21 mouse cellular contexts compared by ENCODE assay signal in genomic region chr9:47612894-47613412, GRCm38 (mm10).
DNase-seq lines count a peak whose midpoint lies in the region; ATAC-seq and TF ChIP-seq lines count a peak whose summit lies in the region.
"Had no signal": no experiment of that assay in that cellular context is flagged by ENCODE, and none has a peak within 500 bp of the region (broad histone marks: within the 10 kb centered on the region; RNA-seq: fewer than 3 reads in every experiment).

No protein-coding gene starts in this region.

- H3K4me1 ChIP-seq in forebrain, postnatal 0 days (ENCODE audit: insufficient read depth), result peaks cover 22% of the 10 kb centered on the region
- no peaks in the 10 kb centered on the region; the same call in 1 of the 2 replicates for H3K4me1 ChIP-seq in forebrain, embryonic 11.5 days (replicated peaks; ENCODE audit: control insufficient read depth, insufficient read depth, low read length)
- peaks cover 18% of the 10 kb centered on the region; the same call in 1 of the 2 replicates for H3K4me1 ChIP-seq in lung, embryonic 14.5 days (ENCODE audit: insufficient read depth)

- no peak for TF ChIP-seq POLR2A in brain, embryonic 14.5 days (IDR thresholded peaks at IDR 0.05; ENCODE audit: borderline replicate concordance, extremely low read depth, insufficient read depth, insufficient read length, poor library complexity, severe bottlenecking)

- no peak overlapping the region for H3K4me3 ChIP-seq in forebrain, postnatal 0 days (ENCODE audit: low read depth, low read length)
- no peak overlapping the region for H3K4me3 ChIP-seq in forebrain, embryonic 11.5 days (ENCODE audit: low read depth, low read length)
- no peak overlapping the region for H3K4me3 ChIP-seq in lung, embryonic 14.5 days (ENCODE audit: low read depth, low read length)
- H3K4me3 ChIP-seq: embryonic facial prominence, embryonic 15.5 days; erythroblast, embryonic 14.5 days; forebrain, embryonic 10.5 days; heart, adult 2 months; heart, embryonic 15.5 days; hindbrain, embryonic 10.5 days had no signal

- H3K27ac ChIP-seq in forebrain, postnatal 0 days (ENCODE audit: low read depth, low read length), result no peak overlapping the region
- no peak overlapping the region for H3K27ac ChIP-seq in forebrain, embryonic 11.5 days (ENCODE audit: low read depth, low read length)
- peak overlapping the region; percentile 67; the same call in 1 of the 2 replicates for H3K27ac ChIP-seq in lung, embryonic 14.5 days (ENCODE audit: low read depth)
- H3K27ac ChIP-seq: embryonic facial prominence, embryonic 15.5 days; forebrain, embryonic 10.5 days; heart, adult 2 months; heart, embryonic 15.5 days; hindbrain, embryonic 10.5 days; hindbrain, embryonic 14.5 days had no signal

- whole genome bisulfite sequencing in forebrain, postnatal 0 days, result 57% methylated on average over 13 of the region's 13 CpGs
- 85% methylated on average over 13 of the region's 13 CpGs for WGBS in forebrain, embryonic 11.5 days
- WGBS in lung, embryonic 14.5 days, result 56% methylated on average over 13 of the region's 13 CpGs

- no peaks in the 10 kb centered on the region for H3K27me3 ChIP-seq in forebrain, postnatal 0 days (ENCODE audit: insufficient read depth, low read length)
- no peaks in the 10 kb centered on the region for H3K27me3 ChIP-seq in forebrain, embryonic 11.5 days (ENCODE audit: control insufficient read depth, insufficient read depth, low read length)
- no peaks in the 10 kb centered on the region for H3K27me3 ChIP-seq in lung, embryonic 14.5 days (ENCODE audit: insufficient read depth, low read length)
- H3K27me3 ChIP-seq: embryonic facial prominence, embryonic 15.5 days; heart, embryonic 15.5 days had no signal

- no peak overlapping the region for H3K4me2 ChIP-seq in forebrain, postnatal 0 days (ENCODE audit: low read depth)
- no peak overlapping the region for H3K4me2 ChIP-seq in forebrain, embryonic 11.5 days (ENCODE audit: low read depth, low read length, severe bottlenecking)
- H3K4me2 ChIP-seq in lung, embryonic 14.5 days, result peak overlapping the region; percentile 28; the same call in 1 of the 2 replicates
- H3K4me2 ChIP-seq: embryonic facial prominence, embryonic 15.5 days; heart, embryonic 11.5 days; heart, embryonic 15.5 days; hindbrain, embryonic 14.5 days had no signal

- ATAC-seq in forebrain, postnatal 0 days, result peak; percentile 43; the same call in 1 of the 2 replicates
- no peak for ATAC-seq in forebrain, embryonic 11.5 days (replicated peaks; ENCODE audit: low FRiP score)
- ATAC-seq in lung, embryonic 14.5 days (ENCODE audit: insufficient read depth), result no peak; the same call in 1 of the 2 replicates

- no peaks in the 10 kb centered on the region for H3K36me3 ChIP-seq in forebrain, postnatal 0 days (ENCODE audit: insufficient read depth)
- no peaks in the 10 kb centered on the region for H3K36me3 ChIP-seq in forebrain, embryonic 11.5 days (ENCODE audit: control insufficient read depth, insufficient read depth, low read length)
- no peaks in the 10 kb centered on the region for H3K36me3 ChIP-seq in lung, embryonic 14.5 days (ENCODE audit: insufficient read depth)
- H3K36me3 ChIP-seq: embryonic facial prominence, embryonic 15.5 days; forebrain, embryonic 10.5 days; heart, embryonic 15.5 days; hindbrain, embryonic 10.5 days had no signal

- no peaks in the 10 kb centered on the region for H3K9me3 ChIP-seq in forebrain, postnatal 0 days (ENCODE audit: low read length)
- H3K9me3 ChIP-seq in forebrain, embryonic 11.5 days (ENCODE audit: control insufficient read depth, low read length), result no peaks in the 10 kb centered on the region
- H3K9me3 ChIP-seq in lung, embryonic 14.5 days (ENCODE audit: low read depth, low read length), result no peaks in the 10 kb centered on the region
- H3K9me3 ChIP-seq: embryonic facial prominence, embryonic 15.5 days; forebrain, embryonic 10.5 days; heart, embryonic 15.5 days; hindbrain, embryonic 10.5 days had no signal

- peak; percentile 54 for DNase-seq in forebrain, postnatal 0 days
- no peak for DNase-seq in forebrain, embryonic 11.5 days (ENCODE audit: low spot score)
- DNase-seq in lung, embryonic 14.5 days, result peak; percentile 59
- DNase-seq in lung, postnatal 10 days, result no peak
- peak; percentile 47 for DNase-seq in brain, embryonic 14.5 days (ENCODE audit: low read depth)
- peak; percentile 21 to 38 for DNase-seq in lung, postnatal 4 days
- no peak for DNase-seq in urinary bladder, postnatal 10 days (ENCODE audit: low spot score)
- no peak for DNase-seq in adrenal gland, adult 18-20 months (ENCODE audit: low spot score in 2 of 2)
- DNase-seq: adrenal gland, postnatal 14 days; cerebellum, adult 2 months; cerebellum, postnatal 10 days; embryo, embryonic 11 days; gastrocnemius, postnatal 10 days; heart, adult 2 months had no signal

- no peak overlapping the region for H3K9ac ChIP-seq in forebrain, postnatal 0 days
- H3K9ac ChIP-seq in forebrain, embryonic 11.5 days (ENCODE audit: low read length), result no peak overlapping the region
- no peak overlapping the region for H3K9ac ChIP-seq in lung, embryonic 14.5 days
- H3K9ac ChIP-seq: embryonic facial prominence, embryonic 15.5 days; heart, embryonic 15.5 days; hindbrain, embryonic 14.5 days had no signal

- no peak for TF ChIP-seq CTCF in forebrain, postnatal 0 days (IDR thresholded peaks at IDR 0.05; ENCODE audit: low read depth)
- TF ChIP-seq CTCF in lung, embryonic 14.5 days (IDR thresholded peaks at IDR 0.05; ENCODE audit: low read depth), result no peak
- TF ChIP-seq CTCF in brain, embryonic 14.5 days (IDR thresholded peaks at IDR 0.05; ENCODE audit: borderline replicate concordance, extremely low read depth, insufficient read depth, insufficient read length), result no peak

Comparison
In these comparisons a context has a peak if more than half of its experiments do, and no peak if none do; other contexts are left out.
1. DNase-seq: peak in forebrain, postnatal 0 days (single experiment), lung, embryonic 14.5 days (single experiment), brain, embryonic 14.5 days (single experiment) and lung, postnatal 4 days (2 of 2); none in forebrain, embryonic 11.5 days (single experiment), lung, postnatal 10 days (single experiment), urinary bladder, postnatal 10 days (single experiment) and adrenal gland, adult 18-20 months (0 of 2).